Mouse (Mus musculus): ENCODE results near the gene Optc. TPM values are rescaled to one million over a fixed set of nuclear protein-coding genes. Genes with fewer than 3 reads are reported as not detected.

The Optc gene
- polyA plus RNA-seq (2012; rRNA removed), result 0.99 and 1.7 TPM in 2 replicates

DNA sequence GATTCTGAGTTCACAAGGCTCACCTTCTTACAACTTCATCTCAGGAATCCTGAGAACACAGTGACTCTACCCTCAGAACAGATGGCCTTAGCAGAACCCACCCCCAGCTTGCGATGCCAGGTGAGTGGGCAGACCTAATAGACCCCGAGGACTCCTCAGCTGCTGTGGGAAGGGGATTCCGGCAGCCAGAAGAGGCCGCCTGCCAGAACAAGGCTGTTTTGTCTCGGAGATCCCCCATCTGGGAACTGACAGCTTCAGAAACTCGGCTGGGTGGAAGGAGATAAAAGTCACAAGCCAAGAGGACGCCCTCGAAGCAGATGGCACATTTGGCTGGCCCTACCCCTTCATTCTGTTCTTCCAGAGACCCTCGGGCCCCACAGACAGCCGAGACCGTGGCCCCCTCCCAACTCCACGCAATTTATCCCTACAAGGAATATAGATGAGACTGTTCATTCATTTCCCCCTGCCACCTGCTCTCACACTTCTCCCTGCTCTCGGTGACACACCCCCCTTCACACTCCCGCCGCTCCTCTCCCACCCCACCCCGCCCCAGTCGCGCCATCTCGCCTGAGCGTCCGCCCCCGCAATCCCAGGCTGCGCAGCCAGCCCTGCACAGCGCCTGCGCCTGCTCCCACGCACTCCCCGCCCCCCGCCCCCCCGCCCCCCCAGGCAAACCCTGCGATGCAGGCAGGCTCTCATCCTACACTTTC, at the start of gene Optc:
Optc (minus strand) TSS at position 51 of the 710 bp plus-strand sequence.
- peak; percentile 74 to 78 for DNase-seq (ENCODE audit: extremely low spot score in 1 of 2, low spot score in 1 of 2)

DNA sequence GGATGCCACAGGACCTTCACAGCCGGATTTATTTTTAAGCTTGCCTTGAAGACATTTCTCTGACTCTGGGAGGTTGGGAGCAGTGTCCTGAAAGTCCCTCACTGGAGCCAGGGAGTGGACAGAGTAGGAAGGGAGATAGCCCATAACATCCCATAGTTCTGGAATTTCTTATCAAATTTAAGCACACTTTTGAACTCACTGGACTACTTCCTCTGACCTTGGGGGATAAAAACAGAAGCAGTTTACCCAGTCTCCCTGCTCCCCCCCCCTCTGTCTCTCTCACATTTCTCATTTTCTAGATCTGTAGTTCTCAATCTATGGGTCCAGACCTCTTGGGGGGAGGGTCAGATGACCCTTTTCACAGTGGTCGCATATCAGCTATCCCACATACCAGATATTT, 46.2 kb upstream of the Optc start:
- no peak for DNase-seq (ENCODE audit: extremely low spot score in 1 of 2, low spot score in 1 of 2)

DNA sequence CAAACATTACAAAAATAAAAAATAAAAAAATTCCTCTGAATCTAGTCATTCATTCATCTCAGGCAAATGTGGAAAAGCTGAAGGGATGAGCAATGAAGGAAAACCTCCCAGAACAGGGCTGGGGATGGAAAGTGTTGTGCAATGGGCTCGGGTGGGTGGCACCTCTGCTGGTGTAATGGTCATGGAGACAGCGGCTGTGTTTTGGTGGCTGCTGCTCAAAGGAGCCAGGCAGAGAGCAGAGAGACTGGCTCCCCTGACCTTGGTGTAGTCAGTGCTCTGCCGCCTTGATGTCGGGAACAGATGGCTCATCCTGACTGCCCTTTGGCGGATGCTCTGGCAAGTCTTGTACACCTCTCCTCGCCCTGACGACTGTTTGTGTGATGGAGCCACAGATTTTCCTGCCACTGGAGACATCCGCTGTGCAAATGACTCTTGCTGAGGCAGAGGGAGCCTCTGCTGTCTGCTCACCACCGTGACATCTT, 45.5 kb upstream of the Optc start:
- DNase-seq (ENCODE audit: extremely low spot score in 1 of 2, low spot score in 1 of 2), result peak in 1 of 2 experiments; percentile 13

DNA sequence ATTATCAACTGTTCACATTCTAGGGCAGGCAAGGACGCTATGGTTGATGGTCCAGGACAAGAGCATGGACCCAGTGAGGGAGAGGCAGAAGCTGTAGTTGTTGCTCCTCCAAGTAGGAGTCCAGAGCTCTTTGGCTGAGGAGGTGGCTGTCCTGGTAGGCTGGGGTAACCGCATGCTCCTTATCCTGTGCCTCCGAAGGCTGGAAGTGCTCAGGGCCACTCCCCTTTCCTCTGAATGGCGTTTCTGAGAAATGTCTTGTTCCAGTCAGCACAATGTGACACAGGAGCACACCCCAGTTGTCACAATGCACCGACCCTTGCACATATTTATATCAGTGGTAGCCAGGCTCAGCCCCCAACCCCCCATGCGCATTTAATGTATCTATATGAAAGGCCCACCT, 43.8 kb upstream of the Optc start:
- DNase-seq (ENCODE audit: extremely low spot score in 1 of 2, low spot score in 1 of 2), result no peak

DNA sequence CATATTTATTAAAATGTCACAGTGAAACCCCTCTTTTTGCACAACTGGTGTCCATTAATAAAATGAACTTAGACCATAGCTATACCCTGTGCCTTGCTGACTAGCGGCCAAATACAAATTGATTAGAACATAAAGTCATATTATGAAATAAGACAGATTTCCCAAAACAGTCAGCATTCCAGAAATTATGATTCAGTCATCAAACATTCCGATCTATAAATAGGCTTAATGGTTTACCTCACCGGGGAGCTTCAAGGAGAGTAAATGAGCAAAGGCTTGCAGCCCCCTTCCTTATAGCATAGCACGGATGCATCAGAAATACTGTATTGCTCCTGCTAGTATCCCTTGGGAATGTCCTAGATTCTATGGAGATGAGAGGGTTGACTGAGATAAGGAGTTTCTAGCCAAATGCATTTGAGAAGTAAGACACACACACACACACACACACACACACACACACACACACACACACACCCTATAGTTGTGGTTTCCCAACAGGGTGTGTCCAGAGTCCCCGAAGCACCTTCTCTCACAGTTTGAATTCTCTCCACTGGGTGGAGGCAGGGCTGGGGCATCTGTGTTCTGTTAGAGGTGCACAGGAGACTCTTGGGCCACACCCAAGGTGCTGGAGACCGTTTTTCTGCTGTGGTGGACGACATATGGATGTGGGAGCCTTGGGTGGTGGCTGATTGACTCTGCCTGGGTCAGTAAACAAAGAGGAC, 42.4 kb upstream of the Optc start:
- no peak for DNase-seq (ENCODE audit: extremely low spot score in 1 of 2, low spot score in 1 of 2)

DNA sequence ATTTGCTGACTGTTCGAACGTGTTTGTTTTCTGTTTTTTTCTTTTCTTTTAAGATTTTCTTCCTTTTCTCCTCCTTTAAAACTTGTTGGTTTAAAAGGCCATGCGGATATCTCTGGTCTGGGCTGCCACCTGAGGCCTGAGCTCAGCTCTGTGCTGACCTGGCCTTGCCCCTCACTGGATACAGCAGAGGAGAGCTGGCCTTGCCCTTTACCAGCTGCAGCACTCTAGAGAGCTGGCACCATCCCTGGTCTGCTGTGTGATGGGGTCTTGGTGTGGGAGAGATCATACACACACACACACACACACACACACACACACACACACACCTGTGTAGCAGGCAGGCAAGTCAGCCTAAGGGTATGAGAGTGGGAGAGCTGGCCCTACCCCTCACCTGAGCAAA, 37.3 kb upstream of the Optc start:
- no peak for DNase-seq (ENCODE audit: extremely low spot score in 1 of 2, low spot score in 1 of 2)

DNA sequence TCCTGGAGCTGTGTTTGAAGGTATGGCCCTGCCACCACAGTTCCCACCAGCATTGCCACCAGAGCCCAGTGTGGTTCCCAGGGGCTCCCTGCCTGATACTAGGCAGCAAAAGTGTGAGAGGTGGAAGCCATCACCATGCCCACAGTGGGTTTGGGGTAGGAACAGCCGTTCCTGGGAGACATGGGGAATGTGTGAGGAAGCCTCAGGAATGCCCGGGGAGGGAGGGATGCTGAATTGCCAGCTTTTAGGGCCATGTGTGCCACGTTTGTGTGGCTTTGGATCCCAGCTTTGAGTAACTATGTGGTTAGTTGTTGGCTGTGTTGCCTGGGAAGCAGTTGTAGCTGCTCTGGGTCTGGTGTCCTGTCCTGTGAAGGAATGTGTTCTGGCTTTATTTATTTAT, 34.1 kb upstream of the Optc start:
- no peak for DNase-seq (ENCODE audit: extremely low spot score in 1 of 2, low spot score in 1 of 2)

DNA sequence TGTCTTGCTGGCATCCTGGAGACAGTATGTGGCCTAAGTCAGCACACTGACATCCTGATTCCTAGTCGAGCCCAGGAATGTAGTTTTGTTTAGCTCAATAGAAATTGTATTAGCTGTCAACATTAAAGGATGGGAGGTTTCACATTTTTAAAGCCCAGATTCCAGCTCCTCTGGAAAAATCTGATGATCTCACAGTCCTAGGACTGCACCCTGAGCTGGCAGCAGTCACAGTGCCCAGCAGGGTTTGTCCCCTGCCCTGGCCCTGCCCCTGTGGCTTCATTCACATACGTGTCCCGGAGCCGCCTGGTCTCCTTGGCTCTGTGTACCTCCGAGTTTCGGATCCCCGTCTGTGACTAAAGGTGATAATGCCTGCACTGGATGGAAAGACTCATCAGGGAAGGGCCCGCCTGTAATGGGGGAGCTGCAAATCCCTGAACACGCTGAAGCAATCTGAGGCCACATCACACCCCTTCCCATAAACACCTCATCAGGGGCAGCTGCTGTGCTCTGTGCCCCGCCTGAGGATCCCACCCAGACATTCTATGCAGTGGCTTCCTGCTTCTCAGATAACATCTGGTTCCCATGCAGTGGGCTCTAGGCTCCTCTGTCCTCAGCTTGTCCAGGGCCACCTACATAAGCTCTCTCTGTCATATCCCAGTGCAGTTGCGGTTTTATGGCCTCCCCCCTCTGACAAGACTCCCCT, 33.5 kb upstream of the Optc start:
- no peak for DNase-seq (ENCODE audit: extremely low spot score in 1 of 2, low spot score in 1 of 2)

DNA sequence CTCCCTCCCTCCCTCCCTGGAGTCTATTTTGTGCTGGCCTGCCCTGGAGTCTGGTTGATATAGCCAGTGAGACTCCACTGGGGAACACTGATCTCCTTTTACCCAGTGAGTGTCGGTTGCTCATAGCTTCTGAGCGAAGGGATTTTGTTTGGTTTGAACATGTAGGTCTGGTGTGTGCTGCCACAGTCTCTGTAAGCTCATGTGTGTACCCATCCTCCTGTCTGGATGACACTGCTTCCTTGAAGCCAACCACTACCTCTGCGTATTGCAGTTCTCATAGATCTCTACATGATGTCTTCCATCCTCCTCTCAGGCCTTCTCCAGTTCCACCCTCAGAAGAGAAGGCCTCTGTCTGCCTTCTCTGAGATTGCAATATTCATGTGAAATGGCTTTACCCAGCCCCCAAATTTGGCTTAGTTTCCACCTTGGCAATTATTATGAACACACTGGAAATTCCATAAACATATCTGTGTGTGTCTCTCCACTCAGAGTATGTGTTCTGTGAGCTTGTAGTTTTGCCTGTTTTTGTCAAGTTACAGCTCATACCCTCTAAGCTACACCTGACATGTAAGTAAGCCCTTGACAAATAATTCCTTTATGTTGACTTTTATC, 32.8 kb upstream of the Optc start:
- no peak for DNase-seq (ENCODE audit: extremely low spot score in 1 of 2, low spot score in 1 of 2)

DNA sequence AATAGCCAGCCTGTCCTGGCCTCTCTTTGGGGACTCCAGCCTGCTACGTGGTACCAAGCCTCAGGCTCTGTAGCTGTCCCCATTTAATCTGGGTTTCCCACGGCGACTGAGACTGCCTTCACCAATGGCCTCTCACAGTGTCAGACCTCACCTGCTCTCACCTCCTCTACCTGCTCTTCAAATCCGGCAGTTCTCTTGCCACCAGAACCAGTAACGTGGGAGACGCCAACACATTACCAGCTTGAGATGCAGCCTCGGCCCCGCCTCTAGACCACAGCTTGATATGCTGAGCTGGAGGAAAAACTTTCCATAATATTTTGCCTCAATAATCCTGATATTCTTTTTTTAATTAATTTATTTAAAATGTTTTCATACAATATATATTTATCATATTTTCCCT, 31.9 kb upstream of the Optc start:
- no peak for DNase-seq (ENCODE audit: extremely low spot score in 1 of 2, low spot score in 1 of 2)

DNA sequence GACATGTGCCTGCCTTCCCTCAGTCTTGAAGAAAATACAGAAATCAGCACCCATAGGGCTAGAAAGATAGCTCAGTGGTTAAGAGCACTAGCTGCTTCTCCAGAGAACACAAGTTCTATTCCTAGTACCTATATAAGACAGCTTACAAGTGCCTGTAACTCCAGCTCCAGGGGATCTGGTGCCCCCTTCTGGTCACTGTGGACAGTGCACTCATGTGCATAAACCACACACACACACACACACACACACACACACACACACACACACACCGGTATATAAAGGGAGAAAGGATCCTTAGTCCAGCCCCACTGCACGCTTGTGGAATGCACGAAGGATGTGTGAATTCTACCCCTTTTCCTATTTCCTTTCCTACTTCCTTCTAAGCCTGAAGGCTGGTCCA, 28.4 kb upstream of the Optc start:
- DNase-seq (ENCODE audit: extremely low spot score in 1 of 2, low spot score in 1 of 2), result no peak

DNA sequence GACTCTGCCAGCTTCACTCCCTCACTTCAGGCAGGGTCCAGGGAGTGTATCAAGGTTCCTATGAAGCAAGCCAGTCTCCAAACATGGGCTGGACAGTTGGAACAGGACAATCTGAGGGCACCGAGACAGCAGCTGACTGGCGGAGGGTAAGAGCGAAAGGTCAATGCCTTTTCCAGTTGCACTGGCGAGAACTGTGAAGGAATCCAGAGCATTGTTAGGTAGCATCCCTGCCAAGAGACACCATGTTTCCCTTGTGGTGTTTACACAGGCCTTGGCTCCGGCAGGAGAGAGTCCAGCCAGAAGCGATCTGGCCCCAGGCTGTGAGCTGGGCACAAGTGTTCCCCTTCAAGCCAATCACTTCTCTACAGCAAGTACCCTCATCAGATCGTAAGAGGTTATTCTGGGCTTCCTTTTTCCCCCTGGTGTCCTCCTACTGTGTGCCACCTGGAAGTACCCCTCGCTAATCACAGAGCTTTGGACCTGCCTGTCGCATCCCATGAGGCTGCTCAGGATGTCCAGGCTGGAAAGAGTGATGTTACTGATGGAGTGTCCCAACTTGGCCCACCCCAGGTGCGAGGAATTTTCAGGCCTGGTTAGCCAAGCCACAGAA, 26.7 kb upstream of the Optc start:
- DNase-seq (ENCODE audit: extremely low spot score in 1 of 2, low spot score in 1 of 2), result no peak

DNA sequence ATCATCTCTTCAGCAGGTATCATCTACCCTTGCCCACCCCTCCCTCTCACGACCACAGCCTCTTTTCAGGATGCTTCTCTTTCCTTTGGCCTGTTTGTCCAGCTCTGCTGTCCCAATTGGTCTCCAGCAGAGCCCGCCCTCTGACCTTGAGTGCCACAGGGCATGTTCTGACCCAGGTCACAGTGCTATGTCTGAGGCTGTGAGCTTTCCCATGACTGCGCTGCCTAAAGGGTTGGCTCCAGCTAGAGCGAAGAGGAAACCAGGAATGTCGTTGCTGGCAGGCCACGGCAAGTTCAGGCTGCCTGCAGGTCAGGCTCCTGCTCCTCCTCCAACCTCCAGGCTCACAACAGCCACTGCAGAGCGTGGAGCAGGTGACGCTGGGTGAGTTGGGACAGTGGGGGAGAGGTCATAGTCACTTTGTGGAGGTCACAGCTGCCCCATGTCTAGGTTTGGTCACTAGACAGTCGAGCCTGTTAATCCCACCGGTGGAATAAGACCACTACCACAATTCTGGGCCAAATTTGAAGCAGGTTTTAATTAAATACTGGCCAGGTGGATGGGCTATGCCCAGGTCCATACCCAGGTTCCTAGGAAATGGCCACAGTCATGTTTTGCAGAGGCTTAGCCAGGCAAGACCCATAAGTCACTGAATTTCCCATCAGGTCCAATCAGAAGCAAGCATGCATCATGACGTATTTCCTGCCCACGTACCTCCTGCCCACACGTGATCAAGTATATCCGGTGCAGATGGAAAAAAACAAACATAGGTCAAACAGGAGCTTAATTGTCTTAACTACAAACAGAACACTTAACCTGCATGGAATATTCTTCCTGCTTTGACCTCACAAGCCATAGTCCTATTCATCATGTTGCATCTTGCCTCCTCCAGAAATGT, 25.7 kb upstream of the Optc start:
- DNase-seq (ENCODE audit: extremely low spot score in 1 of 2, low spot score in 1 of 2), result no peak

DNA sequence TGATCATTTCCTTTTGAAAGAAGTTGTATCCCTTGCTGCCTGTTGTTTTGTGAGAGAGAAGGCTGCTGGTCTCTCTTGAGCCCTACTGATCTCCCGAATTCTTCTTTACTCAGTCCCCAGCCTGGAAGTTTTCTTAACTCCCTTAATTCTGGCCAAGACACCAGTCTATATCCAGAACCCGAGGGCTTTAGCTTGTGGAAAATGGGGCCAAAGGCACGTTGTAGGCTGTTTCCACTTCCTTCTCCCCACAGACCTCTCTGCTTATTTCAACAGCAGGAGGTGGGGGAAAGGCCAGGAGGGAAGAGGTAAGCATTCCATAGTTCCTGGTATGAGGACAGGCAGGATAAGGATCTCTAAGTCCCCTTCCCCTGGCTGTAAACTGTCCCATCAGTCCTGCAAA, 22.2 kb upstream of the Optc start:
- DNase-seq (ENCODE audit: extremely low spot score in 1 of 2, low spot score in 1 of 2), result no peak

DNA sequence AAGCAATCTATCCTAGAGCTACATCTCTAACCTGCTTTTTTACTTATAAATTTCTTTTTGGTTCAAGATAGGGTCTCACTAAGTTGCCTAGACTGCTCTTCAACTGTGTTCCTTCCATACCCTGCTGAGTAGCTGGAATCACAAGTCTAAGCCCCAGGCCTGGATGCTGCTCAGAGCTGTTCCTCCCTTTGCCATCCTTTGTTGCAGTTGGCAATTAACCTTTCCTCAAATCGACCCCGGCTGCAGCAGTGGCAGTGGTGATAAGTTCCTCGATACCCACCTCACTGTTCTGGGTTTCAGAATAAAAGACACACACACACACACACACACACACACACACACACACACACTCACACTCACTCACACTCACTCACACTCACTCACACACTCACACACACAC, 17.4 kb upstream of the Optc start:
- DNase-seq (ENCODE audit: extremely low spot score in 1 of 2, low spot score in 1 of 2), result no peak

DNA sequence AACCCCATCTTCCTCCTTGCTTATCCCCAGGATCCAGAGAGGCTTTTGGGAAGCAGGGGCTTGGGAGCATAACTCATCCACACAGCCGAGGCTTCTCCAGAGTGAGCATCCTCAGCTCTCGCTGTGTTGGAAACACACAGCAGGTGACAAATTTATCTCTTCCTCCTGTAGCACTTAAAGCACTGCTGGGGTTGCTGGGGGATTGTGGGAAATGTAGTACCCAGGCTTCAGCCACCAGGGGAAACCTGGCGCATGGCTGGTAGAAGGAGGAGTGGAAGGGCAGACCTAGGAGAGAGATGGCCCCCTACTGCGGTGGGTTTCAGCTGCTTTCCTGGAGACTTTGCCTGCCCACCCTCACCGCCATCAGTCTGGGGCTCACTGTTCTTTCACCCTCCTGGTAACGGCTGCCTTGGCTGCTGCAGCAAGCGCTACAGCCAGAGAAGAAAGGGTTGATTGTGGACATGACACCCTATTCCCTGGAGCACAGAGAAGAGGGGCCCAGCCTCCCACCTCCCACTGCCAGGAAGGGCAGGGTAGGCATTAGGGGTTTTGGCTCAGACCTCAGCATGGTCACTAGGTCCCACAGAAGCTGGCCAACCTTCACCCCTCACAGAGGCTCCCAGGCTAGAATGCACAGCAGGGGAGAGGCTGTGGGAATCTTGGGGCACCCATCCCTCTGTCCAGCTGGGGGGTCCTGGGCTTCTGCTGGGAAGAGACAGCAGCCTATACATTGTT, 16.5 kb upstream of the Optc start:
- DNase-seq (ENCODE audit: extremely low spot score in 1 of 2, low spot score in 1 of 2), result peak in 1 of 2 experiments; percentile 73

DNA sequence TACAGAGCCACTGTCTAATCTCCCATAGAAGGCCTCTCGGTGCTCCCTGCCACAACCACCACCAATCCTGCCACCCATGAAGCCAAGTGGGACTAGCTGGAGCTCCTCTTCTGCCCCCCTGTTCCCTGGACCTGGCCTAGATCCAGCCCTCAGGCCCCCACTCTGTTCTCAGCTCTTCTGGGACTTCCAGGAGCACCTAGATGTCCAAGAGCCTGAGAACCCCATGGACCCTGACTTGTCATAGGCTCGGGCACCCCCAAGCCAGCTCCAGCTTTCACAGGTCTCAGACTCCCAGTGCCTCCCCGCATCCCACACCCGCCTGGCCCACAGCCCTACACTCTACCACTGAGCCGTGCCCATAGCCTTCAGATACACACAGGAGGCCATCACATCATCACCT, 15.3 kb upstream of the Optc start:
- DNase-seq (ENCODE audit: extremely low spot score in 1 of 2, low spot score in 1 of 2), result no peak

DNA sequence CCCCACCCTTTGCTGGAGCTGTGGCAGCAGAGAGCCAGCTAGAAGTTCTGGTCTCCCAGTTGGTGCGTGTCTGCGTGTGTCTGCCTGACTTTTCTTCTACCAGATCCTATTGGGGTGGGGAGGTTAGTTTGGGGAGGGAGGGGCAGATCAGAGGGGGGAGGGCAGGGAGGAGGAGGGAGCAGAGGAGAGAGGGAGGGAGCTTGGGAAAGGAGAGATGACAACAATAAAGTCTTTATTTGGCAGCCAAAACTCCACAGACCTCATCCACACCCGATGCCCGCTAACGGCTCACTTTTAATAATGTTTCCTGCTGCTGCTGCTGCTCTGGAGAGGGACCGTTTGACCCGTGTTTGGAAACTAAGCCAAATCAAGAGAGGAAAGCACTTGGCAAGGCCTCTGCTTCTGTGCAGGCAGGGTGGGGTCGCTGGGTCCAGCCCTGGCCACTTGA, 13.5 kb upstream of the Optc start, which contains the start of gene Prelp:
Prelp (minus strand) TSS at position 111 of the 448 bp plus-strand sequence.
- DNase-seq (ENCODE audit: extremely low spot score in 1 of 2, low spot score in 1 of 2), result no peak

DNA sequence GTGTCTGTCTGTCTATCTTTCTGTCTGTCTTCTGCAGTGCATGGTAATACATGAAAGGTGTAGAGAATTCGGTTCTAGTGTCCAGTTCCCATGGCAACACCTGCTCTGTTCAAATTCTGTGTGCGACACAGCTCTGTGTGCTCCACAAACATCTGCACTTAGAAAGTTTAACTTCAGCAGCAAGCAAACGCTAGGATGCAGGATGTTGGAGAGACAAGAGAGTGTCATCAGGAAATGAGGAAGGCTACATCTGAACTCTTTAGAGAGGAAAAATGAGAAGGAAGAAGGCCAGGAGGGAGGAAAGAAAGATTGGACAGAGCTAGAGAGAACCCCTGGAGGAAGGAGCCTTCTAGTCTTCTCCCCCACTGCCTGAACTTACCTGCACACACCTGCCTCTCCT, 13.1 kb upstream of the Optc start:
- no peak for DNase-seq (ENCODE audit: extremely low spot score in 1 of 2, low spot score in 1 of 2)
